Mouse (Mus musculus) MEL (cell line): ENCODE measurements around the gene Gsg1l2.

Experiments
- E2F4 ChIP-seq: IDR thresholded peaks from 2 replicates; pipeline ENCODE4 v1.6.1; 2011; ENCODE audit warnings: low read depth, low read length, improper control_type of control experiment, borderline replicate concordance
- ELF1 ChIP-seq: IDR thresholded peaks from 2 replicates; pipeline ENCODE4 v1.6.1; 2014; ENCODE audit warnings: low read depth, mild to moderate bottlenecking, inconsistent platforms, low read length, improper control_type of control experiment, moderate library complexity
- KAT2A ChIP-seq: conservative IDR thresholded peaks from 2 replicates; pipeline ENCODE4 v1.6.1; 2012; ENCODE audit warnings: low read depth, low read length, improper control_type of control experiment, inconsistent platforms
- MAX ChIP-seq: IDR thresholded peaks from 2 replicates; pipeline ENCODE4 v1.6.1; 2011; ENCODE audit warnings: low read length, improper control_type of control experiment
- POLR2A ChIP-seq, 2 experiments: IDR thresholded peaks; 2 replicates each; pipeline ENCODE4 v1.6.1; 2011 to 2012; ENCODE audit warnings: low read length in 2 of 2, mild to moderate bottlenecking in 2 of 2, control low read depth in 1 of 2, improper control_type of control experiment in 1 of 2, low read depth in 1 of 2, moderate library complexity in 1 of 2; ENCODE audit not compliant: control insufficient read depth in 1 of 2, insufficient read depth in 1 of 2, poor library complexity in 1 of 2
- POLR2AphosphoS2 ChIP-seq: IDR thresholded peaks from 2 replicates; pipeline ENCODE4 v1.6.1; 2011; ENCODE audit warnings: low read length, improper control_type of control experiment
- RAD21 ChIP-seq: IDR thresholded peaks from 2 replicates; pipeline ENCODE4 v1.6.1; 2011; ENCODE audit warnings: mild to moderate bottlenecking, low read depth, low read length, improper control_type of control experiment
- TCF12 ChIP-seq: IDR thresholded peaks from 2 replicates; pipeline ENCODE4 v1.6.1; 2014; ENCODE audit warnings: low read depth, mild to moderate bottlenecking, inconsistent platforms, low read length, improper control_type of control experiment, moderate library complexity
- USF1 ChIP-seq: IDR thresholded peaks from 2 replicates; pipeline ENCODE4 v1.6.1; 2014; ENCODE audit warnings: low read depth, mild to moderate bottlenecking, inconsistent platforms, low read length, improper control_type of control experiment, moderate library complexity
- ZNF384 ChIP-seq: IDR thresholded peaks from 2 replicates; pipeline ENCODE4 v1.6.1; 2012; ENCODE audit warnings: low read depth, mild to moderate bottlenecking, inconsistent platforms, low read length, improper control_type of control experiment

DNA sequence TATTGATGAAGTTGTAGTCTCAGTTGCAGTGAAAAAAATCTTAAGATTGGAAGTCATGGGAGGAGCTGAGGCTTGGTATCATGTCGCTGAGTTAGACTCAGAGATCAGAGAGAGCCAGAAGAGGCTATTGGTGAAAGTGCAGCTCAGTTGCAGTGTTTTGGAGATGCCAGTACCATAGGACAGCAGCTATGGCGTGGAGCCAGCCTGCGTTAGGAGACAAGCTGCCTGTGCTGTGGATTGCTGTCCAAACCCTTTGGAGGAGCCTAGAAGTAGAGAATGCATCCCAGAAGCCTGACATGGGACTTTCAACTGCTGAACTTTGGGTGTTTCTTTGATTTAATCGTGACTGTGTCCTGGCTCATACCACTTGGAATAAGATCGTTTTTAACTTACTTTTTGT, 57.4 kb downstream of the Gsg1l2 start:
- TF ChIP-seq POLR2AphosphoS2 = no peak
- no peak for TF ChIP-seq MAX
- no peak for TF ChIP-seq USF1
- TF ChIP-seq E2F4 = no peak
- TF ChIP-seq ZNF384 = no peak
- TF ChIP-seq KAT2A = no peak
- TF ChIP-seq TCF12 = no peak
- no peak for TF ChIP-seq RAD21
- no peak for TF ChIP-seq POLR2A (IDR thresholded peaks at IDR 0.05; ENCODE audit: control insufficient read depth in 1 of 2, insufficient read depth in 1 of 2, low read depth in 1 of 2, low read length in 2 of 2, poor library complexity in 1 of 2)
- no peak for TF ChIP-seq ELF1
